12 mouse cellular contexts compared by ENCODE assay signal in the genomic region with DNA sequence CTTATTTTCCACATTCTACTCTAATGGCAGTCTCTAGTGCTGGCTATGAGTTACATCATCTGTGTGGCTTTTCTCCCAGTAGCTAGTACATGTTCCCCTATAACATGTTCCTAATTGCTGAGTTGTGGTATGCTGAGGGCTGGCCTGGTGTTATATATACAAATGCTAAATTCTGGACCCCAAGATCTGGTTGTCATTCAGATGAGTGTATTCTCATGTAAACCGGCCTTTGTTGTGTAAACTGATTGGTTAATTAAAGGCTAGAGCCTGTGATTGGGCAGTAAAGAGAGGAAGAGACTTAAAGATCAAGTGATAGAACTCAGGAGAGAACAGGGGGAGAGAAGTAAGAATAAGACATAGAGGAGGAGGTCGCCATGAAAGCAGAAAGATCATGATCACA.
"Had no signal": no experiment of that assay in that cellular context is flagged by ENCODE, and none has a peak within 500 bp of the region (broad histone marks: within the 10 kb centered on the region; RNA-seq: fewer than 3 reads in every experiment).

No protein-coding gene starts in this region.

- ATAC-seq: midbrain, embryonic 13.5 days had no signal

- H3K9ac ChIP-seq: kidney, embryonic 15.5 days; limb, embryonic 13.5 days; liver, embryonic 14.5 days; midbrain, embryonic 13.5 days had no signal

- H3K9me3 ChIP-seq: kidney, embryonic 15.5 days; limb, embryonic 13.5 days; midbrain, embryonic 13.5 days had no signal

- H3K4me3 ChIP-seq: kidney, embryonic 15.5 days; limb, embryonic 13.5 days; midbrain, embryonic 13.5 days had no signal

- H3K36me3 ChIP-seq: kidney, embryonic 15.5 days; limb, embryonic 13.5 days; midbrain, embryonic 13.5 days had no signal

- H3K27ac ChIP-seq: kidney, embryonic 15.5 days; limb, embryonic 13.5 days; liver, embryonic 14.5 days; midbrain, embryonic 13.5 days had no signal

- H3K27me3 ChIP-seq: kidney, embryonic 15.5 days; limb, embryonic 13.5 days; midbrain, embryonic 13.5 days had no signal

- DNase-seq: kidney, adult 2 months; kidney, postnatal 14 days; left cerebral cortex, postnatal 4 days; lung, adult 18-20 months; lung, postnatal 4 days; right cerebral cortex, postnatal 14 days; thymus, adult 18-20 months; thymus, postnatal 14 days had no signal

- H3K4me2 ChIP-seq: kidney, embryonic 15.5 days; limb, embryonic 13.5 days; midbrain, embryonic 13.5 days had no signal
